Mouse (Mus musculus): Measurements from ENCODE around the gene Sult2a8.
"Not testable (repeated sequence)": the region's sequence is repeated elsewhere in the genome, so short reads cannot be mapped to it uniquely, and the experiment has no call there.

The Sult2a8 gene

GRCm38 (mm10) chr7:14446534-14446933 is at the start of gene Sult2a8:
Gene Sult2a8, minus strand, starts transcription at chr7:14446769.
- DNase-seq (ENCODE audit: low spot score), result no peak

GRCm38 (mm10) chr7:14494130-14494529 is 47.6 kb upstream of the Sult2a8 start, which contains the start of gene Sult2a7:
Gene Sult2a7, minus strand, starts transcription at chr7:14494230.
- no peak for DNase-seq (ENCODE audit: low spot score)

- DNase-seq (ENCODE audit: low spot score), result no peak
These were observed 46.3 kb upstream of the Sult2a8 start for GRCm38 (mm10) chr7:14492886-14493285.

- DNase-seq (ENCODE audit: low spot score), result no peak
These were observed 7.0 kb downstream of the Sult2a8 start for GRCm38 (mm10) chr7:14439581-14439980.

- no peak for DNase-seq (ENCODE audit: low spot score)
These were observed 8.1 kb downstream of the Sult2a8 start for GRCm38 (mm10) chr7:14438484-14438883.

- no peak for DNase-seq (ENCODE audit: low spot score)
These were observed 8.5 kb downstream of the Sult2a8 start for GRCm38 (mm10) chr7:14438029-14438428.

GRCm38 (mm10) chr7:14399363-14399762 is 47.2 kb downstream of the Sult2a8 start:
- not testable (repeated sequence) for DNase-seq (ENCODE audit: low spot score)

- no peak for DNase-seq (ENCODE audit: low spot score)
These were observed 50.1 kb downstream of the Sult2a8 start for GRCm38 (mm10) chr7:14396462-14396861.
